Mouse (Mus musculus) embryonic stem cell, embryonic (primary cell): Measurements from ENCODE around the gene Asl.

Experiments used
- CTCF ChIA-PET, 4 experiments: fragments of 300-600 bp in 2 of 4; fragments of 350-600 bp in 2 of 4; sonication (Branson Sonifier 250); formaldehyde crosslinking; loops; one replicate each; lab custom pipeline; 2022; ENCODE audit warnings: inconsistent platforms in 2 of 4; lab: Charles Lee
- POLR2A ChIA-PET, 4 experiments: fragments of 300-600 bp in 2 of 4; fragments of 350-600 bp in 2 of 4; sonication (Branson Sonifier 250); formaldehyde crosslinking; loops; one replicate each; lab custom pipeline; 2022; ENCODE audit warnings: antibody characterized with exemption in 4 of 4, inconsistent platforms in 1 of 4; lab: Charles Lee

Asl gene

GRCm38 (mm10) chr5:130051073-130051860, 22.2 kb upstream of the Asl start:
- ChIA-PET CTCF (interaction anchor here in 3 of 4 experiments (0.6 to 2.4 kb wide), 4 partner anchors 13 to 35 kb away, joined by 4 to 8 read pairs (median 6); no protein-coding TSS in a partner anchor), POLR2A (interaction anchor here in 2 of 4 experiments (0.5 to 2.6 kb wide), 5 partner anchors 9 to 1498 kb away, joined by 3 to 9 read pairs (median 4); partner anchors contain the start of gene Chchd2 (in 2 of the 2))

- POLR2A ChIA-PET, result interaction anchor here in 2 of 4 experiments (0.5 to 1.4 kb wide), 4 partner anchors 12 to 1497 kb away, joined by 3 to 4 read pairs (median 3); partner anchors contain the start of gene Chchd2 (in 1 of the 2)
- CTCF ChIA-PET, result interaction anchor here in 2 of 4 experiments (0.6 to 1.3 kb wide), 2 partner anchors 12 to 34 kb away, joined by 5 to 6 read pairs; no protein-coding TSS in a partner anchor
Observed at GRCm38 (mm10) chr5:130050416-130050815, 21.4 kb upstream of the Asl start.

- ChIA-PET CTCF (interaction anchor here in 1 of 4 experiments (1.4 kb wide), 1 partner anchor 11 kb away, joined by 3 read pairs; no protein-coding TSS in a partner anchor), POLR2A (interaction anchor here in 2 of 4 experiments (0.6 to 1.4 kb wide), 4 partner anchors 10 to 262 kb away, joined by 3 read pairs; partner anchors contain the start of gene Psph (in 1 of the 2))
Observed at GRCm38 (mm10) chr5:130048786-130049520, 19.9 kb upstream of the Asl start.

- POLR2A ChIA-PET, result no interaction called here
- CTCF ChIA-PET, result interaction anchor here in 1 of 4 experiments (0.6 to 1.0 kb wide), 2 partner anchors 9 to 170 kb away, joined by 6 to 7 read pairs; no protein-coding TSS in a partner anchor
Observed at GRCm38 (mm10) chr5:130047013-130047412, 18.0 kb upstream of the Asl start.

GRCm38 (mm10) chr5:130046589-130046988, 17.5 kb upstream of the Asl start:
- POLR2A ChIA-PET, result no interaction called here
- CTCF ChIA-PET, result interaction anchor here in 2 of 4 experiments (0.6 to 1.5 kb wide), 3 partner anchors 9 to 170 kb away, joined by 4 to 7 read pairs (median 6); no protein-coding TSS in a partner anchor

GRCm38 (mm10) chr5:130046100-130046499, 17.1 kb upstream of the Asl start:
- CTCF ChIA-PET, result interaction anchor here in 3 of 4 experiments (0.6 to 1.6 kb wide), 6 partner anchors 8 to 453 kb away, joined by 3 to 7 read pairs (median 4); no protein-coding TSS in a partner anchor
- POLR2A ChIA-PET, result interaction anchor here in 2 of 4 experiments (1.1 to 1.4 kb wide), 2 partner anchors 11 to 14 kb away, joined by 3 to 4 read pairs; no protein-coding TSS in a partner anchor

- ChIA-PET CTCF (interaction anchor here in 3 of 4 experiments (0.5 to 1.4 kb wide), 12 partner anchors 9 to 197 kb away, joined by 3 to 4 read pairs (median 3); no protein-coding TSS in a partner anchor), POLR2A (interaction anchor here in 2 of 4 experiments (0.6 to 1.2 kb wide), 6 partner anchors 18 to 213 kb away, joined by 3 to 5 read pairs (median 4); no protein-coding TSS in a partner anchor)
Observed at GRCm38 (mm10) chr5:130044201-130044695, 15.2 kb upstream of the Asl start.

- POLR2A ChIA-PET, result interaction anchor here in 2 of 4 experiments (0.6 to 1.2 kb wide), 4 partner anchors 17 to 213 kb away, joined by 3 to 4 read pairs (median 3); no protein-coding TSS in a partner anchor
- CTCF ChIA-PET, result interaction anchor here in 3 of 4 experiments (0.6 to 1.4 kb wide), 9 partner anchors 8 to 198 kb away, joined by 3 to 4 read pairs (median 3); no protein-coding TSS in a partner anchor
Observed at GRCm38 (mm10) chr5:130043741-130044140, 14.7 kb upstream of the Asl start.

GRCm38 (mm10) chr5:130041262-130041661, 12.2 kb upstream of the Asl start:
- CTCF ChIA-PET, result no interaction called here
- POLR2A ChIA-PET, result interaction anchor here in 2 of 4 experiments (0.9 to 1.8 kb wide), 5 partner anchors 11 to 215 kb away, joined by 3 to 7 read pairs (median 5); partner anchors contain the start of genes Chchd2 (in 1 of the 2) and Sumf2 (in 1 of the 2)

- CTCF ChIA-PET, result interaction anchor here in 1 of 4 experiments (0.6 kb wide), 1 partner anchor 18 kb away, joined by 3 read pairs; no protein-coding TSS in a partner anchor
Observed at GRCm38 (mm10) chr5:130040797-130041196, 11.8 kb upstream of the Asl start.

GRCm38 (mm10) chr5:130037752-130038455, 8.9 kb upstream of the Asl start:
- POLR2A ChIA-PET, result interaction anchor here in 3 of 4 experiments (0.5 to 1.5 kb wide), 18 partner anchors 9 to 306 kb away, joined by 3 to 8 read pairs (median 3); partner anchors contain the start of genes Chchd2 (in 2 of the 3) and Gusb (in 1 of the 3)
- CTCF ChIA-PET, result interaction anchor here (0.6 to 2.1 kb wide), 46 partner anchors 9 to 893 kb away, joined by 3 to 19 read pairs (median 4); partner anchors contain the start of genes Gusb (in 3 of the 4), Asl (in 1 of the 4) and Crcp (in 1 of the 4)

More at GRCm38 (mm10) chr5:130040797-130041196, 11.8 kb upstream of the Asl start:
- POLR2A ChIA-PET, result interaction anchor here in 2 of 4 experiments (0.9 to 1.8 kb wide), 4 partner anchors 12 to 195 kb away, joined by 3 to 7 read pairs (median 5); partner anchors contain the start of genes Chchd2 (in 1 of the 2) and Sumf2 (in 1 of the 2)

GRCm38 (mm10) chr5:130036300-130036699, 7.3 kb upstream of the Asl start:
- CTCF ChIA-PET, result interaction anchor here in 3 of 4 experiments (0.6 to 2.1 kb wide), 4 partner anchors 12 to 296 kb away, joined by 3 to 19 read pairs (median 4); no protein-coding TSS in a partner anchor
- POLR2A ChIA-PET, result interaction anchor here in 1 of 4 experiments (0.7 kb wide), 1 partner anchor 94 kb away, joined by 3 read pairs; no protein-coding TSS in a partner anchor

- ChIA-PET CTCF (interaction anchor here in 2 of 4 experiments (0.8 to 1.9 kb wide), 4 partner anchors 8 to 35 kb away, joined by 3 to 7 read pairs (median 4); no protein-coding TSS in a partner anchor), POLR2A (interaction anchor here in 2 of 4 experiments (0.9 to 1.9 kb wide), 6 partner anchors 10 to 146 kb away, joined by 3 to 14 read pairs (median 4); partner anchors contain the start of genes Chchd2 (in 1 of the 2) and Gusb (in 1 of the 2))
Observed at GRCm38 (mm10) chr5:130033869-130034268, 4.8 kb upstream of the Asl start.

- CTCF ChIA-PET, result interaction anchor here in 3 of 4 experiments (0.6 to 1.9 kb wide), 11 partner anchors 9 to 1291 kb away, joined by 3 to 7 read pairs (median 4); no protein-coding TSS in a partner anchor
Observed at GRCm38 (mm10) chr5:130031410-130032390, 2.7 kb upstream of the Asl start.

More at GRCm38 (mm10) chr5:130031410-130032390, 2.7 kb upstream of the Asl start:
- POLR2A ChIA-PET, result interaction anchor here (0.6 to 3.0 kb wide), 27 partner anchors 8 to 253 kb away, joined by 3 to 14 read pairs (median 3); partner anchors contain the start of genes Chchd2 (in 2 of the 4), Psph (in 2 of the 4), Gusb (in 1 of the 4) and Sbds (in 1 of the 4)
